Mouse (Mus musculus) erythroid progenitor cell, adult 5-6 weeks (primary cell): ENCODE measurements around the gene Ptov1. TPM values are rescaled to one million over a fixed set of nuclear protein-coding genes. Genes with fewer than 3 reads are reported as not detected.

Experiments
- ATAC-seq: replicated peaks from 2 replicates; pipeline ENCODE4 v1.8.0; 2016; ENCODE audit warnings: moderate number of reproducible peaks, mild to moderate bottlenecking, moderate TSS enrichment, inconsistent platforms; ENCODE audit not compliant: poor library complexity, low FRiP score, severe bottlenecking
- total RNA-seq, 2 experiments: library from RNA; stranded (forward) in 1 of 2; stranded (reverse) in 1 of 2; fragments of 150-400 nt in 1 of 2; fragments of 186-747, 209-891 nt in 1 of 2; gene quantifications; 2 replicates each; pipeline versions ENCODE4 v1.2.3 to v1.2.4; 2015 to 2017; ENCODE audit warnings: low replicate concordance in 2 of 2

Gene Ptov1
- total RNA-seq, 2 experiments from 2014 or later, result 4.8 to 18.4 TPM

GRCm38 (mm10) chr7:44818751-44819235 is 50.8 kb downstream of the Ptov1 start:
- ATAC-seq, result no peak

GRCm38 (mm10) chr7:44818164-44818563 is 51.4 kb downstream of the Ptov1 start:
- ATAC-seq, result no peak

DNA sequence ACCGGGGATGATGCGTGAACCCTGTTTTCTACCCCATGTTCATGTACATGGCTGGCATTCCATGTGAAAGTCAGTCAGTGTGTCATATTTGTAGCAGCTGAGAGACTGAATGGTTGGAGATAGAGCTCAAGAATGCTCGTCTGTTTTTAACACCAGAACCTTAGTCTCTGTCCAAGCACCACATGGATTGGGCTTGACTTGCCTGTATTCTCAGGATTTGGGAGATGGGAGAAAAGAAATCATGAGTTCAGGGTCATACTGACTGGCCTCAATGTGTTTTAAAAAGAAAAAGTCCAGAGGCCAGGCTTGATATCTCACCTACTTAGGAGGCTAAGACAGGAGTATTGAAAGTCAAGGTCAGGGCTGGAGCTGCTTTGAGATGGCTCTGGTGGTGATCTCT is 52.1 kb downstream of the Ptov1 start:
- no peak for ATAC-seq

DNA sequence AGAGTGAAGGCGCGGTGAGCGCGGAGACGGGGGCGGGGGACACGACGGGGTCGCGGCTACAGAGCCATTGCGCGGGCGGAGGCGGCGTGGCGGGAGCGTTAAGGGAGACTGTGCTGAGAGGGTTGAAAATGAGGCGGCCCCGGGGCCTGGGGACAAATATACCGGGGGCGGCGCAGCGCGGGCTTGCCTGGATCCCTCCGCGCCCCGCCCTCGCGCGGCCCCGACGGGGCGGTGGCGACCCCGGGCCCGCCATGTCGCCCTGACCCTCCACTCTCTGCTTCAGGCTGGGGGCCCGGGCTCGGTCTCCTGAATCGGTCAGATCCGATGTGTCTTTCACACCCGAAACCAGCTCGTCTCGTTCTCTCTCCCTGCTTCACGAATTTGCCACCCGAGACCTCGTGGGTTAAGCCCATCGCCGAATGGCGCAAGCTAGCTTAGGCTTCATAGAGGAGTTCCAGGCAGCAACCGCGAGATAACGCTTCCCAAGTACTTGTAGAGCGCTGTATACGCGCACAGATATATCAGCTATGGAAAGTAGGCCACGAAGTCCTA is 53.0 kb downstream of the Ptov1 start, which contains the start of gene Atf5:
TSS of gene Atf5 (minus strand) at position 189 of the 552 bp plus-strand sequence.
- ATAC-seq, result peak; percentile 44

DNA sequence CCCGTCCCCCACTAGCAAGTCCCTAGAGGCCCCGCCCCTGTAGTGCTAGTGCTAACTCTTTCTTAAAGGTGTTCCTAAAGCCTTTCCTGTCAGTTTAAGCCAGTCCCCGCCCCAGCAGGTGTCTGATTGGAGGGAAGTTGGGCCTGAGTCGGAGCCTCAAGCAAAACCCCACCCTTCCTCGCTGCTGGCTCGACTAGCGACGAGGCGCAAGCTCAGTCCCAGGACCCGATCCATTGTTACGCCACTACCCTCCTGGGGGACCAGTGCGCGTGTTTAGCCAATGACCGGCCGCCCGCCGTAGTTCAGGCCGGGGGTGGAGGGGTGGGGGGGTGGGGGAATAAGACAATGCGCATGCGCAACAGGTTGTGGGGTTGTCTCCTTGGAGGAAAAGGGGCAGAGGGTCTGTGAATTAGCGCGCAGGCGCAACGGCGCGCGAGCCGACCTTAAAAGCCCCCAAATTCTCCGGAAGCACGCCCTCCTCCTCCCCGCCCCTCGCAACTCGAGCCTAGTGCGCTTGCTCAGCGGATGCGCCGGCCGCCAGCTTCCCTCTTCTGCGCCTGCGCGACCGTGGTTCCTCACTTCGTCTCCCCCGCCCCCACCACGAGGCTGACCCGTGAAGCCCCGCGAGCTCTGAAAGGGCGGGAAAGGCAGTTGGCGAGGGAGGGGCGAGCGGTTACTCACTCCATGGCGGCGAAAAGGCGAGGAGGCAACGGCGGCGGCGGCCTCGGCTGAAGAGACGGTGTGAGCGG is 53.7 kb downstream of the Ptov1 start, which contains the start of the genes Nup62 and Il4i1:
TSS of gene Nup62 (plus strand) at position 368 of the 749 bp plus-strand sequence.
TSS of gene Il4i1 (plus strand) at position 667 of the 749 bp plus-strand sequence.
- peak; percentile 90 for ATAC-seq

DNA sequence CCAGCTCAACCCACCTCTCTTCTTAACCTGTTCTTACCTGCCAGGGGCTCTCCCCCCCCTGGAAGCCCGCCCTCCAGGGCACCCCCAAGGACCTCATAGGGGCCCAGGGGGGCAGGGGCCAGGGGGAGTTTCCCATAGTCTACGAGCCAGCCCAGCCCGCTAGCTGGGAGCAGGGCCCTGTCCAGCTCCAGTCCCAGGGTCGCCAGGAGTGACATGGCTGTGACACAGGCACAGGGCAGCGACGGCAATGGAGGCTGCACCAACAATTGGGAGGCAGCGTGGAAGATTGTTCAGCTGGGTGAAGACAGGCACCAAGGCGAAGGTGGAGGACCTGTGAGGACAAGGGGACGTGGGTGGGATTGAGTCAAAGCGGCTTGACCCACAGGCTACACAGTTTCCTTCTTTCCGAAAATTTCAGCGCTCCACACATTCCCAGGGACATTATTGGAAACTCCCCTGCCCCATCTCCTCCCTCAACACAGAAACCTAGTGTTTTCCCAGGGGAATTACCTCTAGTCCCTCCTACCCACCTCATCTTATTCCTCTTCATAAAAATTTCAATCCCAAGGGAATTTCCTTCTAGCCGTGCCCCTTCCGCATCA is 54.5 kb downstream of the Ptov1 start:
- ATAC-seq, result no peak

DNA sequence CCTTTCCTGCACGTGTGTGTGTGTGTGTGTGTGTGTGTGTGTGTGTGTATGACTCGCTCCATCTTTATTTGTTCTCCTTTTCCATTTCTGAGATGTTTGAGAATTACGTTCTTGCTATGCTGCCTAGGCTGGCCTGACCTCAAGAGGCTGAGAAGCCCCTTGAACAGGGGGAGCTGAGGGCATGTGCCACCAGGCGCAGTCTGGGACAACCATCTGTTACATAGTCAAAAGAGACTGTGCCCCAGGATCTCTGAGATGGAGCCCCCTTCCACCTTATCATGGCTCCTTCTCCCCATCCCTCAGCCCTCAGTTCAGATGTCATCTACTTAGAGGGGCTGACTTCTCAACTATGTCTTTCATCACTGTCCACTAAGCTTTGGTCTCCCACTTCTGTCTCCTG is 55.2 kb downstream of the Ptov1 start:
- no peak for ATAC-seq

DNA sequence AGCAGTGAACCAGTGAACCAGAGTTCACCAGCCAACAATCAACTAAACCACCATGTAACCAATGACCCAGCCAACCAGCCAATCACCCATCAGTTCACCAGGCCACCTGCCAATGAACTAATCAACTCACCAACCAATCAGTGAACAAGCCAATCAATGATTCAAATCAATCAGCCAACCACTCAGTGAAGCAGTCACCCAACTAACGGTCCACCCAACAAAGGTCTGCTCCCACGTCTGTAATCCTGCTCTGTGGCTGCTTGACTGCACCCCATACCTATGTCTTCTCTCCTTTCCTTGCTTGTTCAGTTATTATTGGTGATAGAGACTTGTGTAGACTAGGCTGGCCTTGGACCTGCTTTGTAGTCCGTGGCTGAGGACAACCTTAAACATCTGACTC is 55.6 kb downstream of the Ptov1 start:
- no peak for ATAC-seq

Other genes starting within 250 kb of the Ptov1 start
- not detected in 2 replicates for gene Myh14, start 198.9 kb downstream of the Ptov1 start, total RNA-seq (2015; ENCODE audit: low replicate concordance)
- gene Myh14, start 198.9 kb downstream of the Ptov1 start, total RNA-seq (2017; ENCODE audit: low replicate concordance), result 0.08 TPM in 1 of 2 replicates, not detected in the other
- gene Izumo2, start 161.0 kb downstream of the Ptov1 start, total RNA-seq (2015; ENCODE audit: low replicate concordance), result not detected in 2 replicates
- gene Izumo2, start 161.0 kb downstream of the Ptov1 start, total RNA-seq (2017; ENCODE audit: low replicate concordance), result not detected in 2 replicates
- 36.0 and 58.7 TPM in 2 replicates for gene Vrk3, start 121.4 kb downstream of the Ptov1 start, total RNA-seq (2015; ENCODE audit: low replicate concordance)
- 23.4 and 41.2 TPM in 2 replicates for gene Vrk3, start 121.4 kb downstream of the Ptov1 start, total RNA-seq (2017; ENCODE audit: low replicate concordance)
- 1.1 and 4.6 TPM in 2 replicates for gene Zfp473, start 118.7 kb downstream of the Ptov1 start, total RNA-seq (2015; ENCODE audit: low replicate concordance)
- 3.3 and 11.9 TPM in 2 replicates for gene Zfp473, start 118.7 kb downstream of the Ptov1 start, total RNA-seq (2017; ENCODE audit: low replicate concordance)
- gene Nup62, start 53.7 kb downstream of the Ptov1 start, total RNA-seq (2015; ENCODE audit: low replicate concordance), result 11.7 and 23.4 TPM in 2 replicates
- gene Nup62, start 53.7 kb downstream of the Ptov1 start, total RNA-seq (2017; ENCODE audit: low replicate concordance), result 37.4 and 39.4 TPM in 2 replicates
- gene Il4i1, start 53.4 kb downstream of the Ptov1 start, total RNA-seq (2015; ENCODE audit: low replicate concordance), result 0.72 and 2.1 TPM in 2 replicates
- 2.6 and 3.1 TPM in 2 replicates for gene Il4i1, start 53.4 kb downstream of the Ptov1 start, total RNA-seq (2017; ENCODE audit: low replicate concordance)
- 3.4 TPM in 1 of 2 replicates, not detected in the other for gene Atf5, start 53.1 kb downstream of the Ptov1 start, total RNA-seq (2015; ENCODE audit: low replicate concordance)
- 2.1 and 2.8 TPM in 2 replicates for gene Atf5, start 53.1 kb downstream of the Ptov1 start, total RNA-seq (2017; ENCODE audit: low replicate concordance)
- gene Akt1s1, start 20.8 kb downstream of the Ptov1 start, total RNA-seq (2015; ENCODE audit: low replicate concordance), result 1.8 and 3.8 TPM in 2 replicates
- gene Akt1s1, start 20.8 kb downstream of the Ptov1 start, total RNA-seq (2017; ENCODE audit: low replicate concordance), result 3.7 and 27.8 TPM in 2 replicates
- gene Tbc1d17, start 20.7 kb downstream of the Ptov1 start, total RNA-seq (2015; ENCODE audit: low replicate concordance), result 6.8 and 58.3 TPM in 2 replicates
- gene Tbc1d17, start 20.7 kb downstream of the Ptov1 start, total RNA-seq (2017; ENCODE audit: low replicate concordance), result 18.0 and 35.8 TPM in 2 replicates
- 29.6 and 36.0 TPM in 2 replicates for gene Pnkp, start 12.6 kb downstream of the Ptov1 start, total RNA-seq (2015; ENCODE audit: low replicate concordance)
- gene Pnkp, start 12.6 kb downstream of the Ptov1 start, total RNA-seq (2017; ENCODE audit: low replicate concordance), result 30.9 and 58.2 TPM in 2 replicates
- gene Med25, start 22.9 kb upstream of the Ptov1 start, total RNA-seq (2015; ENCODE audit: low replicate concordance), result 10.1 and 18.0 TPM in 2 replicates
- 8.0 and 11.3 TPM in 2 replicates for gene Med25, start 22.9 kb upstream of the Ptov1 start, total RNA-seq (2017; ENCODE audit: low replicate concordance)
- 2.5 and 6.5 TPM in 2 replicates for gene Fuz, start 26.3 kb upstream of the Ptov1 start, total RNA-seq (2015; ENCODE audit: low replicate concordance)
- 4.5 and 6.7 TPM in 2 replicates for gene Fuz, start 26.3 kb upstream of the Ptov1 start, total RNA-seq (2017; ENCODE audit: low replicate concordance)
- gene Ap2a1, start 59.7 kb upstream of the Ptov1 start, total RNA-seq (2015; ENCODE audit: low replicate concordance), result 93.0 and 93.9 TPM in 2 replicates
- gene Ap2a1, start 59.7 kb upstream of the Ptov1 start, total RNA-seq (2017; ENCODE audit: low replicate concordance), result 46.2 and 74.2 TPM in 2 replicates
- gene Tsks, start 73.4 kb upstream of the Ptov1 start, total RNA-seq (2015; ENCODE audit: low replicate concordance), result not detected in 2 replicates
- gene Tsks, start 73.4 kb upstream of the Ptov1 start, total RNA-seq (2017; ENCODE audit: low replicate concordance), result not detected in 2 replicates
- gene Cpt1c, start 105.1 kb upstream of the Ptov1 start, total RNA-seq (2015; ENCODE audit: low replicate concordance), result 1.1 TPM in 1 of 2 replicates, not detected in the other
- gene Cpt1c, start 105.1 kb upstream of the Ptov1 start, total RNA-seq (2017; ENCODE audit: low replicate concordance), result 1.7 TPM in 1 of 2 replicates, not detected in the other
- 17.3 and 28.9 TPM in 2 replicates for gene Prmt1, start 116.8 kb upstream of the Ptov1 start, total RNA-seq (2015; ENCODE audit: low replicate concordance)
- 2.3 and 25.4 TPM in 2 replicates for gene Prmt1, start 116.8 kb upstream of the Ptov1 start, total RNA-seq (2017; ENCODE audit: low replicate concordance)
- gene Irf3, start 127.9 kb upstream of the Ptov1 start, total RNA-seq (2015; ENCODE audit: low replicate concordance), result 50.7 and 80.7 TPM in 2 replicates
- 44.2 and 62.0 TPM in 2 replicates for gene Irf3, start 127.9 kb upstream of the Ptov1 start, total RNA-seq (2017; ENCODE audit: low replicate concordance)
- gene Bcl2l12, start 128.9 kb upstream of the Ptov1 start, total RNA-seq (2015; ENCODE audit: low replicate concordance), result 6.3 and 10.1 TPM in 2 replicates
- gene Bcl2l12, start 128.9 kb upstream of the Ptov1 start, total RNA-seq (2017; ENCODE audit: low replicate concordance), result 3.6 and 8.7 TPM in 2 replicates
- gene Scaf1, start 146.6 kb upstream of the Ptov1 start, total RNA-seq (2015; ENCODE audit: low replicate concordance), result 20.9 and 30.2 TPM in 2 replicates
- gene Scaf1, start 146.6 kb upstream of the Ptov1 start, total RNA-seq (2017; ENCODE audit: low replicate concordance), result 15.8 and 31.6 TPM in 2 replicates
- gene Rras, start 148.2 kb upstream of the Ptov1 start, total RNA-seq (2015; ENCODE audit: low replicate concordance), result 15.9 and 24.1 TPM in 2 replicates
- gene Rras, start 148.2 kb upstream of the Ptov1 start, total RNA-seq (2017; ENCODE audit: low replicate concordance), result 0.90 TPM in 1 of 2 replicates, not detected in the other
- 3.6 and 6.7 TPM in 2 replicates for gene Prr12, start 183.1 kb upstream of the Ptov1 start, total RNA-seq (2015; ENCODE audit: low replicate concordance)
- 0.13 and 0.23 TPM in 2 replicates for gene Prr12, start 183.1 kb upstream of the Ptov1 start, total RNA-seq (2017; ENCODE audit: low replicate concordance)
- gene Nosip, start 192.6 kb upstream of the Ptov1 start, total RNA-seq (2015; ENCODE audit: low replicate concordance), result 24.5 and 30.6 TPM in 2 replicates
- 32.7 and 54.0 TPM in 2 replicates for gene Nosip, start 192.6 kb upstream of the Ptov1 start, total RNA-seq (2017; ENCODE audit: low replicate concordance)
- 2.9 and 8.8 TPM in 2 replicates for gene Prrg2, start 192.9 kb upstream of the Ptov1 start, total RNA-seq (2015; ENCODE audit: low replicate concordance)
- gene Prrg2, start 192.9 kb upstream of the Ptov1 start, total RNA-seq (2017; ENCODE audit: low replicate concordance), result 0.91 and 6.8 TPM in 2 replicates
- gene Rcn3, start 222.4 kb upstream of the Ptov1 start, total RNA-seq (2015; ENCODE audit: low replicate concordance), result 1.1 and 8.8 TPM in 2 replicates
- 1.9 and 4.0 TPM in 2 replicates for gene Rcn3, start 222.4 kb upstream of the Ptov1 start, total RNA-seq (2017; ENCODE audit: low replicate concordance)
- gene Fcgrt, start 234.1 kb upstream of the Ptov1 start, total RNA-seq (2015; ENCODE audit: low replicate concordance), result 10.5 TPM in 2 replicates
- 8.3 and 9.7 TPM in 2 replicates for gene Fcgrt, start 234.1 kb upstream of the Ptov1 start, total RNA-seq (2017; ENCODE audit: low replicate concordance)